Mouse (Mus musculus) C2C12 (cell line): ENCODE data around the gene Caprin2.

ENCODE experiments used
- CEBPB ChIP-seq: IDR thresholded peaks from one replicate; pipeline ENCODE4 v1.6.1; 2011; ENCODE audit warnings: low read depth, mild to moderate bottlenecking, control low read depth, moderate library complexity
- CTCF ChIP-seq: IDR thresholded peaks from one replicate; pipeline ENCODE4 v1.5.1; 2011; ENCODE audit not compliant: control insufficient read depth, insufficient read depth, insufficient read length
- MAX ChIP-seq: IDR thresholded peaks from one replicate; pipeline ENCODE4 v1.6.1; 2011; ENCODE audit warnings: mild to moderate bottlenecking, control low read depth
- MYOD1 ChIP-seq: IDR thresholded peaks from one replicate; pipeline ENCODE4 v1.6.1; 2011; ENCODE audit warnings: low read depth; ENCODE audit not compliant: control insufficient read depth, insufficient read length
- MYOG ChIP-seq: IDR thresholded peaks from one replicate; pipeline ENCODE4 v1.6.1; 2011; ENCODE audit not compliant: control insufficient read depth, insufficient read length; ENCODE audit errors: extremely low read depth
- USF1 ChIP-seq: IDR thresholded peaks from one replicate; pipeline ENCODE4 v1.6.1; 2011; ENCODE audit warnings: low read depth, mild to moderate bottlenecking, control low read depth, moderate library complexity

- TF ChIP-seq MYOD1 (no peak), CTCF (no peak), MAX (no peak), MYOG (no peak), CEBPB (no peak), USF1 (no peak)
Measured at GRCm38 (mm10) chr6:148934961-148935590, 39.0 kb upstream of the Caprin2 start.
